ENCODE assay signal across 18 mouse cellular contexts in genomic region chr9:40746796-40747195, GRCm38 (mm10). TPM values are rescaled to one million over a fixed set of nuclear protein-coding genes. Genes with fewer than 3 reads are reported as not detected.
A peak's percentile ranks its signal among the peaks of the same experiment; 100 is the strongest.
DNase-seq lines count a peak whose midpoint lies in the region; ATAC-seq lines count a peak whose summit lies in the region.
"Had no signal": no experiment of that assay in that cellular context is flagged by ENCODE, and none has a peak within 500 bp of the region (broad histone marks: within the 10 kb centered on the region; RNA-seq: fewer than 3 reads in every experiment).

No protein-coding gene starts in this region.

- no peak overlapping the region for H3K27ac ChIP-seq in embryonic facial prominence, embryonic 14.5 days (replicated peaks; ENCODE audit: low read depth, low read length)
- H3K27ac ChIP-seq in neural tube, embryonic 15.5 days (replicated peaks), result 0 out of 2 replicates have a peak overlapping the region, but pooled peaks have one; percentile 18
- H3K27ac ChIP-seq: hindbrain, embryonic 14.5 days had no signal

- intact Hi-C loops in left cerebral cortex, postnatal 14 days (cut with DNase I), result no loop called here

- H3K4me3 ChIP-seq in embryonic facial prominence, embryonic 14.5 days (ENCODE audit: low read depth, low read length), result no peak overlapping the region
- H3K4me3 ChIP-seq in neural tube, embryonic 15.5 days (replicated peaks), result no peak overlapping the region

- no peak overlapping the region for H3K4me2 ChIP-seq in embryonic facial prominence, embryonic 14.5 days (ENCODE audit: low read depth, low read length)
- H3K4me2 ChIP-seq in neural tube, embryonic 15.5 days, result no peak overlapping the region
- H3K4me2 ChIP-seq: hindbrain, embryonic 14.5 days had no signal

- ATAC-seq in cerebellum, adult (ENCODE audit: insufficient number of reproducible peaks, low FRiP score, low TSS enrichment), result no peak
- ATAC-seq in embryonic facial prominence, embryonic 14.5 days (ENCODE audit: low read depth), result peak; percentile 66
- ATAC-seq in neural tube, embryonic 15.5 days (ENCODE audit: low FRiP score), result no peak
- ATAC-seq in inflammation-experienced regulatory T-cells, adult 6 months, result no peak

- peaks cover 15% of the 10 kb centered on the region for H3K4me1 ChIP-seq in embryonic facial prominence, embryonic 14.5 days (ENCODE audit: control insufficient read depth, insufficient read depth, low read length)
- H3K4me1 ChIP-seq in neural tube, embryonic 15.5 days, result peaks cover 19% of the 10 kb centered on the region

- H3K36me3 ChIP-seq in embryonic facial prominence, embryonic 14.5 days (ENCODE audit: control insufficient read depth, insufficient read depth, low read length), result no peaks in the 10 kb centered on the region
- no peaks in the 10 kb centered on the region for H3K36me3 ChIP-seq in neural tube, embryonic 15.5 days
- H3K36me3 ChIP-seq: G1E had no signal

- no peaks in the 10 kb centered on the region for H3K9me3 ChIP-seq in embryonic facial prominence, embryonic 14.5 days (ENCODE audit: control insufficient read depth, low read length)
- H3K9me3 ChIP-seq in neural tube, embryonic 15.5 days (replicated peaks), result no peaks in the 10 kb centered on the region
- H3K9me3 ChIP-seq: G1E had no signal

- DNase-seq in cerebellum, adult 9-11 months, result peak; percentile 52
- DNase-seq in left cerebral cortex, postnatal 14 days (ENCODE audit: low spot score in 2 of 2), result peak; percentile 14 to 58
- DNase-seq in left cerebral cortex, adult 18-20 months (ENCODE audit: low spot score in 2 of 2), result no peak
- peak; percentile 67 for DNase-seq in embryonic facial prominence, embryonic 14.5 days (ENCODE audit: low spot score)
- no peak for DNase-seq in embryo, embryonic 11 days
- DNase-seq: adrenal gland, adult 8-10 months; cerebellum, adult 9-10 months; gastrocnemius, postnatal 14 days; heart, postnatal 10 days; kidney, adult 8-10 months; lung, adult 18-20 months; lung, postnatal 4 days; midbrain, embryonic 14.5 days had no signal

- no peaks in the 10 kb centered on the region for H3K27me3 ChIP-seq in embryonic facial prominence, embryonic 14.5 days (replicated peaks; ENCODE audit: control insufficient read depth, insufficient read depth, low read length)
- H3K27me3 ChIP-seq in neural tube, embryonic 15.5 days (replicated peaks), result no peaks in the 10 kb centered on the region

- no peak overlapping the region for H3K9ac ChIP-seq in embryonic facial prominence, embryonic 14.5 days (ENCODE audit: low read depth, low read length)
- no peak overlapping the region for H3K9ac ChIP-seq in neural tube, embryonic 15.5 days (replicated peaks)
- H3K9ac ChIP-seq: hindbrain, embryonic 14.5 days had no signal

- WGBS in embryonic facial prominence, embryonic 14.5 days, result 53% methylated on average over 9 of the region's 9 CpGs
- WGBS in neural tube, embryonic 15.5 days, result 63% methylated on average over 9 of the region's 9 CpGs

RNA-seq across cellular contexts. Expression of gene Hspa8, which starts 54.0 kb away (rescaled TPM):
- total RNA-seq in left cerebral cortex, postnatal 14 days (2021), result 1,000 to 10,000 TPM; 2,189 to 2,356 TPM
- 1,000 to 10,000 TPM; 2,352 to 2,482 TPM for total RNA-seq in left cerebral cortex, adult 18-20 months (2021)
- polyA plus RNA-seq in embryonic facial prominence, embryonic 14.5 days (2014; fragmentation: Nextera tagmentation; extraction: Ambion mirVana), result 2,298 and 2,577 TPM in 2 replicates
- polyA plus RNA-seq in neural tube, embryonic 15.5 days (2015; fragmentation: Nextera tagmentation; extraction: Ambion mirVana), result 3,055 and 3,120 TPM in 2 replicates
- 1,000 to 10,000 TPM; 2,551 to 3,273 (median 2,898) TPM for polyA plus RNA-seq in inflammation-experienced regulatory T-cells, adult 6 months (2017; shearing (Covaris generic))

Comparison
In these comparisons a context has a peak if more than half of its experiments do, and no peak if none do; other contexts are left out.
1. DNase-seq: peak in cerebellum, adult 9-11 months (single experiment), left cerebral cortex, postnatal 14 days (2 of 2) and embryonic facial prominence, embryonic 14.5 days (single experiment); none in left cerebral cortex, adult 18-20 months (0 of 2) and embryo, embryonic 11 days (single experiment).